29 mouse cellular contexts compared by ENCODE assay signal in the genomic region with DNA sequence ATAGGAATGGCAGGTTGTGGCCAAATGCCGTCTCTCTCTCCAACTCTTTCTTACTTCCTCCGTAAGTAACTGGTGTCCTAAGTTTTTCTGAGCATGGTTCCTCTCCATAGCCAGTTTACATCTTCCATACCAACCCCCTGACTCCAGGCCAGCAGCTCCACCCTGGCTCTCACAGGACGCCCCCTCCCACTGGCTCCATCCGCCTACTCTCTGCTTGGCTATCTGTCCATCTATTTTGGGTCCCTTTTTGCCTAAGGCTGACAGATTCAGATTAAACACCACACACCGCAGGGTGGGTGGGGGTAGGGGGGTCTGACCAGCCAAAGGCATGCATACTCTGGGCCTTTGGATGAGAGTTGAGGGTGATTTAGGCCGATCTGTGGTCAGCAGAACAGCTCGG. TPM values are rescaled to one million over a fixed set of nuclear protein-coding genes. Genes with fewer than 3 reads are reported as not detected.
DNase-seq lines count a peak whose midpoint lies in the region; ATAC-seq lines count a peak whose summit lies in the region.
"Had no signal": no experiment of that assay in that cellular context is flagged by ENCODE, and none has a peak within 500 bp of the region (broad histone marks: within the 10 kb centered on the region; RNA-seq: fewer than 3 reads in every experiment).

No protein-coding gene starts in this region.

- WGBS in heart, embryonic 11.5 days (ENCODE audit: insufficient replicate concordance) = 27% methylated on average over 7 of the region's 7 CpGs
- 58% methylated on average over 7 of the region's 7 CpGs for WGBS in kidney, embryonic 16.5 days

- H3K9me3 ChIP-seq in heart, embryonic 11.5 days (replicated peaks; ENCODE audit: control insufficient read depth, low read length) = no peaks in the 10 kb centered on the region
- H3K9me3 ChIP-seq in kidney, embryonic 16.5 days (ENCODE audit: low read length) = 0 out of 2 replicates have a peak, but pooled peaks cover 7% of the 10 kb centered on the region
- H3K9me3 ChIP-seq: liver, embryonic 15.5 days; lung, embryonic 15.5 days; midbrain, embryonic 13.5 days; neural tube, embryonic 13.5 days had no signal

- H3K27me3 ChIP-seq in heart, embryonic 11.5 days (ENCODE audit: control insufficient read depth, insufficient read depth, low read length) = no peaks in the 10 kb centered on the region
- H3K27me3 ChIP-seq in kidney, embryonic 16.5 days (ENCODE audit: insufficient read depth, low read length) = no peaks in the 10 kb centered on the region
- H3K27me3 ChIP-seq: hindbrain, embryonic 13.5 days; limb, embryonic 12.5 days; liver, embryonic 15.5 days; lung, embryonic 15.5 days; midbrain, embryonic 13.5 days; neural tube, embryonic 13.5 days had no signal

- ATAC-seq in heart, embryonic 11.5 days (replicated peaks; ENCODE audit: insufficient number of reproducible peaks, low FRiP score, low TSS enrichment) = no peak
- ATAC-seq in kidney, embryonic 16.5 days (ENCODE audit: low FRiP score, low TSS enrichment) = 0 out of 2 replicates have a peak, but pooled peaks have one; percentile 16
- ATAC-seq: forebrain, embryonic 14.5 days; intestine, postnatal 0 days; midbrain, embryonic 13.5 days had no signal

- no peak overlapping the region for H3K4me3 ChIP-seq in heart, embryonic 11.5 days (ENCODE audit: low read depth, low read length)
- no peak overlapping the region for H3K4me3 ChIP-seq in kidney, embryonic 16.5 days (ENCODE audit: low read length)
- H3K4me3 ChIP-seq: hindbrain, embryonic 13.5 days; limb, embryonic 12.5 days; liver, embryonic 15.5 days; lung, embryonic 15.5 days; midbrain, embryonic 13.5 days; neural tube, embryonic 13.5 days had no signal

- H3K9ac ChIP-seq in heart, embryonic 11.5 days (ENCODE audit: low read depth, low read length) = no peak overlapping the region
- H3K9ac ChIP-seq in kidney, embryonic 16.5 days (replicated peaks; ENCODE audit: low read length) = 0 out of 2 replicates have a peak overlapping the region, but pooled peaks have one; percentile 17
- H3K9ac ChIP-seq: hindbrain, embryonic 13.5 days; limb, embryonic 12.5 days; liver, embryonic 15.5 days; lung, embryonic 15.5 days; midbrain, embryonic 13.5 days; neural tube, embryonic 13.5 days had no signal

- intact Hi-C loops in heart, postnatal 25 days (cut with DNase I) = no loop called here

- peaks cover 9% of the 10 kb centered on the region for H3K4me1 ChIP-seq in heart, embryonic 11.5 days (ENCODE audit: control insufficient read depth, insufficient read depth, low read length)
- peaks cover 12% of the 10 kb centered on the region for H3K4me1 ChIP-seq in kidney, embryonic 16.5 days (ENCODE audit: insufficient read depth, low read length)
- H3K4me1 ChIP-seq: liver, embryonic 15.5 days; lung, embryonic 15.5 days had no signal

- H3K4me2 ChIP-seq in heart, embryonic 11.5 days = peak overlapping the region; percentile 19; the same call in 1 of the 2 replicates
- H3K4me2 ChIP-seq in kidney, embryonic 16.5 days (replicated peaks; ENCODE audit: low read depth, low read length) = peak overlapping the region; percentile 8; the same call in 1 of the 2 replicates
- H3K4me2 ChIP-seq: hindbrain, embryonic 13.5 days; limb, embryonic 12.5 days; liver, embryonic 15.5 days; lung, embryonic 15.5 days; midbrain, embryonic 13.5 days; neural tube, embryonic 13.5 days had no signal

- DNase-seq in embryo, embryonic 9.5 days (ENCODE audit: extremely low spot score) = peak; percentile 19
- no peak for DNase-seq in embryo, embryonic 11 days
- no peak for DNase-seq in heart, postnatal 25 days (ENCODE audit: low spot score)
- no peak for DNase-seq in kidney, postnatal 36 days
- DNase-seq in Muller cell, postnatal 12 days (ENCODE audit: inconsistent ontology term) = peak; percentile 27
- DNase-seq in adrenal gland, postnatal 4 days (ENCODE audit: low spot score in 2 of 2) = no peak
- DNase-seq: adrenal gland, postnatal 14 days; cerebellum, adult 11-12 months; cerebellum, postnatal 36 days; gastrocnemius, postnatal 25 days; heart, adult 18-20 months; heart, postnatal 14 days; kidney, adult 9 months; layer of hippocampus, adult 9-11 months; lung, postnatal 36 days; right cerebral cortex, postnatal 4 days; thymus, adult 18-20 months; thymus, postnatal 25 days had no signal

- H3K36me3 ChIP-seq in heart, embryonic 11.5 days (ENCODE audit: control insufficient read depth, insufficient read depth, low read length) = no peaks in the 10 kb centered on the region
- no peaks in the 10 kb centered on the region for H3K36me3 ChIP-seq in kidney, embryonic 16.5 days (ENCODE audit: insufficient read depth, low read length)
- H3K36me3 ChIP-seq: hindbrain, embryonic 13.5 days; limb, embryonic 12.5 days; liver, embryonic 15.5 days; lung, embryonic 15.5 days; midbrain, embryonic 13.5 days; neural tube, embryonic 13.5 days had no signal

- H3K27ac ChIP-seq in heart, embryonic 11.5 days (ENCODE audit: low read depth, low read length) = no peak overlapping the region
- peak overlapping the region; percentile 25 for H3K27ac ChIP-seq in kidney, embryonic 16.5 days (ENCODE audit: low read length)
- H3K27ac ChIP-seq: hindbrain, embryonic 13.5 days; limb, embryonic 12.5 days; liver, embryonic 15.5 days; lung, embryonic 15.5 days; midbrain, embryonic 13.5 days; neural tube, embryonic 13.5 days; stomach, postnatal 0 days had no signal

RNA-seq across cellular contexts. Expression of gene Flt1, which starts 57.0 kb away (rescaled TPM):
- polyA plus RNA-seq in heart, embryonic 11.5 days (2014; fragmentation: Nextera tagmentation; extraction: Ambion mirVana) = 20.4 and 23.1 TPM in 2 replicates
- 10 to 100 TPM; 61.7 to 76.9 TPM for total RNA-seq in heart, postnatal 25 days (2021)
- polyA plus RNA-seq in kidney, embryonic 16.5 days (2015; fragmentation: Nextera tagmentation; extraction: Ambion mirVana) = 19.2 and 19.7 TPM in 2 replicates
- total RNA-seq in adrenal gland, postnatal 4 days (2021) = 10 to 100 TPM; 31.5 TPM

Comparison
In these comparisons a context has a peak if more than half of its experiments do, and no peak if none do; other contexts are left out.
1. DNase-seq: peak in embryo, embryonic 9.5 days (single experiment) and Muller cell, postnatal 12 days (single experiment); none in embryo, embryonic 11 days (single experiment), heart, postnatal 25 days (single experiment), kidney, postnatal 36 days (0 of 2) and adrenal gland, postnatal 4 days (0 of 2).